Mouse (Mus musculus) regulatory T cell (primary cell): ENCODE measurements around the gene Pim2.

Experiments used
- in situ Hi-C: fragments of 300-600 bp; cut with MboI, MseI; formaldehyde crosslinking; loops from one replicate; pipeline ENCODE4 v1.15.1; 2025; ENCODE audit warnings: high pct_unique_total_duplicates

The Pim2 gene

GRCm38 (mm10) chrX:7878007-7878419, at the start of gene Pim2:
Pim2 (plus strand) TSS chrX:7878262.
- in situ Hi-C loops: no loop called here

- in situ Hi-C loops: no loop called here
Observed at GRCm38 (mm10) chrX:7837146-7837545, 40.9 kb upstream of the Pim2 start.

- in situ Hi-C loops: no loop called here
Observed at GRCm38 (mm10) chrX:7840842-7841162, 37.3 kb upstream of the Pim2 start.

GRCm38 (mm10) chrX:7841163-7842162, 36.6 kb upstream of the Pim2 start, which contains the start of gene Otud5:
Otud5 (plus strand) TSS chrX:7841364.
- in situ Hi-C loops: no loop called here

GRCm38 (mm10) chrX:7842318-7842717, 35.7 kb upstream of the Pim2 start:
- in situ Hi-C loops: no loop called here

- in situ Hi-C loops: no loop called here
Observed at GRCm38 (mm10) chrX:7847845-7848244, 30.2 kb upstream of the Pim2 start.

GRCm38 (mm10) chrX:7854578-7854977, 23.5 kb upstream of the Pim2 start:
- in situ Hi-C loops: no loop called here

- in situ Hi-C loops: no loop called here
Observed at GRCm38 (mm10) chrX:7859191-7859753, 18.8 kb upstream of the Pim2 start.

GRCm38 (mm10) chrX:7863181-7863580, 14.9 kb upstream of the Pim2 start:
- in situ Hi-C loops: no loop called here

- in situ Hi-C loops: no loop called here
Observed at GRCm38 (mm10) chrX:7864551-7864950, 13.5 kb upstream of the Pim2 start.

- in situ Hi-C loops: no loop called here
Observed at GRCm38 (mm10) chrX:7865343-7865742, 12.7 kb upstream of the Pim2 start.

- in situ Hi-C loops: no loop called here
Observed at GRCm38 (mm10) chrX:7865786-7866185, 12.3 kb upstream of the Pim2 start.

GRCm38 (mm10) chrX:7867141-7867540, 10.9 kb upstream of the Pim2 start:
- in situ Hi-C loops: no loop called here

- in situ Hi-C loops: no loop called here
Observed at GRCm38 (mm10) chrX:7868506-7868905, 9.6 kb upstream of the Pim2 start.

- in situ Hi-C loops: no loop called here
Observed at GRCm38 (mm10) chrX:7869826-7870225, 8.2 kb upstream of the Pim2 start.

- in situ Hi-C loops: no loop called here
Observed at GRCm38 (mm10) chrX:7878495-7878894, 433 bp downstream of the Pim2 start.

GRCm38 (mm10) chrX:7879819-7880218, 1.8 kb downstream of the Pim2 start:
- in situ Hi-C loops: no loop called here

GRCm38 (mm10) chrX:7883841-7884567, 5.9 kb downstream of the Pim2 start, which contains the start of gene Slc35a2:
Slc35a2 (plus strand) TSS chrX:7884028.
- in situ Hi-C loops: no loop called here

- in situ Hi-C loops: no loop called here
Observed at GRCm38 (mm10) chrX:7898211-7898610, 20.1 kb downstream of the Pim2 start.

- in situ Hi-C loops: no loop called here
Observed at GRCm38 (mm10) chrX:7898880-7899874, 21.1 kb downstream of the Pim2 start, which contains the start of the genes Pqbp1 and Timm17b. Pqbp1 (minus strand) TSS chrX:7899269. Timm17b (plus strand) TSS chrX:7899357.

GRCm38 (mm10) chrX:7904441-7904840, 26.4 kb downstream of the Pim2 start:
- in situ Hi-C loops: no loop called here
